In the genomic region with DNA sequence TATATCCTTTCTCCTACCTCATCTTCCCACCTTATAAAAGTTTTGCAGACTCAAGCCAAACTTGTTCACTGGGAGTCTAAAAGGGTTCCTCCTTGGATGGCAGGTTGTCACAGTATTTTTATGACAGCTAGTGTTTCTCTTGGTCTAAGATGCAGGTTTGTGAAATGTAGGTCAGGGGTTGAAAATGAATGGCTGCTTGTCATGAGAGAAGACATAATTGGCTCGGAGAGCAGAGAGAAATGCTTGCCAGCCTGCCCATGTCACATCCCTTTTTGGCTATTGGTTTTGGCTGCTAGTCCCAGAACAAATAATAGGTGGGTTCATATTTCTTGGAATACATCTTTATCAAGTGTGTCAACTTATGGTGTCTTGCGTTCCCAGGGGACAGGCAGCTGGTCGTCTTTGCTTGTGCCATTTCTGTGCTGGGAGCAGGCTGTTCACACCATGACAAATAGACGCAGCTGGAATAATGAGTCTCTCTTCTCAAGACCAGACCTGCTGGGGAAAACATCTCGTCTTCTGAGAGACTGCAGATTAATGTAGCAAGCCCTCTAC, we compare ENCODE assay signal across 16 mouse cellular contexts. TPM values are rescaled to one million over a fixed set of nuclear protein-coding genes. Genes with fewer than 3 reads are reported as not detected.
A peak's percentile ranks its signal among the peaks of the same experiment; 100 is the strongest.
DNase-seq lines count a peak whose midpoint lies in the region; ATAC-seq and TF ChIP-seq lines count a peak whose summit lies in the region.
"Had no signal": no experiment of that assay in that cellular context is flagged by ENCODE, and none has a peak within 500 bp of the region (broad histone marks: within the 10 kb centered on the region; RNA-seq: fewer than 3 reads in every experiment).

No protein-coding gene starts in this region.

- H3K27me3 ChIP-seq in lung, postnatal 0 days (replicated peaks; ENCODE audit: insufficient read depth, low read length) = no peaks in the 10 kb centered on the region
- H3K27me3 ChIP-seq: forebrain, embryonic 13.5 days; hindbrain, embryonic 12.5 days; liver, embryonic 15.5 days; midbrain, embryonic 12.5 days had no signal

- TF ChIP-seq CTCF in lung, postnatal 0 days (IDR thresholded peaks at IDR 0.05) = no peak
- no peak for TF ChIP-seq CTCF in brain, embryonic 14.5 days (IDR thresholded peaks at IDR 0.05; ENCODE audit: borderline replicate concordance, extremely low read depth, insufficient read depth, insufficient read length)

- H3K4me3 ChIP-seq in lung, postnatal 0 days (ENCODE audit: low read depth, low read length) = no peak overlapping the region
- H3K4me3 ChIP-seq: forebrain, embryonic 13.5 days; hindbrain, embryonic 12.5 days; liver, embryonic 15.5 days; midbrain, embryonic 12.5 days had no signal

- H3K4me2 ChIP-seq in lung, postnatal 0 days (replicated peaks; ENCODE audit: low read depth, low read length) = no peak overlapping the region
- H3K4me2 ChIP-seq: forebrain, embryonic 13.5 days; hindbrain, embryonic 12.5 days; liver, embryonic 15.5 days; midbrain, embryonic 12.5 days had no signal

- no peak for TF ChIP-seq EP300 in lung, postnatal 0 days (IDR thresholded peaks at IDR 0.05)

- WGBS in lung, postnatal 0 days = 55% methylated on average over 5 of the region's 5 CpGs

- H3K9me3 ChIP-seq in lung, postnatal 0 days (ENCODE audit: low read length) = no peaks in the 10 kb centered on the region
- H3K9me3 ChIP-seq: forebrain, embryonic 13.5 days; hindbrain, embryonic 12.5 days; liver, embryonic 15.5 days; midbrain, embryonic 12.5 days had no signal

- no peak for ATAC-seq in lung, postnatal 0 days
- ATAC-seq: forebrain, embryonic 13.5 days; intestine, embryonic 16.5 days had no signal

- no peaks in the 10 kb centered on the region for H3K36me3 ChIP-seq in lung, postnatal 0 days (ENCODE audit: insufficient read depth, low read length)
- H3K36me3 ChIP-seq: hindbrain, embryonic 12.5 days; liver, embryonic 15.5 days; midbrain, embryonic 12.5 days had no signal

- H3K4me1 ChIP-seq in lung, postnatal 0 days (ENCODE audit: insufficient read depth, low read depth, low read length) = no peaks in the 10 kb centered on the region
- H3K4me1 ChIP-seq: forebrain, embryonic 13.5 days; hindbrain, embryonic 12.5 days; liver, embryonic 15.5 days; midbrain, embryonic 12.5 days had no signal

- no peak for TF ChIP-seq POLR2A in brain, embryonic 14.5 days (IDR thresholded peaks at IDR 0.05; ENCODE audit: borderline replicate concordance, extremely low read depth, insufficient read depth, insufficient read length, poor library complexity, severe bottlenecking)

- no peak overlapping the region for H3K9ac ChIP-seq in lung, postnatal 0 days (replicated peaks; ENCODE audit: low read depth)
- H3K9ac ChIP-seq: forebrain, embryonic 13.5 days; hindbrain, embryonic 12.5 days; liver, embryonic 15.5 days; midbrain, embryonic 12.5 days had no signal

- intact Hi-C loops in heart, postnatal 10 days (cut with DNase I) = no loop called here

- peak; percentile 22 to 34 for DNase-seq in heart, postnatal 10 days
- DNase-seq in heart, postnatal 4 days = no peak
- DNase-seq in lung, postnatal 0 days (ENCODE audit: low spot score) = peak; percentile 7
- DNase-seq in lung, postnatal 36 days = no peak
- peak; percentile 60 for DNase-seq in brain, embryonic 14.5 days (ENCODE audit: low read depth)
- peak; percentile 44 for DNase-seq in retina, embryonic 14.5 days (ENCODE audit: low spot score)
- no peak for DNase-seq in neural tube, embryonic 10.5 days (ENCODE audit: extremely low spot score, low spot score)
- DNase-seq: cerebellum, adult 2 months; heart, adult 11 months; layer of hippocampus, postnatal 36 days had no signal

- no peak overlapping the region for H3K27ac ChIP-seq in lung, postnatal 0 days (ENCODE audit: low read length)
- H3K27ac ChIP-seq: forebrain, embryonic 13.5 days; hindbrain, embryonic 12.5 days; liver, embryonic 15.5 days; macrophage; midbrain, embryonic 12.5 days had no signal

RNA-seq across cellular contexts. Expression of a gene that starts 35.2 kb away (rescaled TPM):
- 100 to 1,000 TPM; 152 to 156 TPM for total RNA-seq in heart, postnatal 10 days (2021)
- 100 to 1,000 TPM; 133 to 135 TPM for total RNA-seq in heart, postnatal 4 days (2021)
- polyA plus RNA-seq in lung, postnatal 0 days (2015; fragmentation: Nextera tagmentation; extraction: Ambion mirVana) = 102 and 109 TPM in 2 replicates
- 81.0 and 100 TPM in 2 replicates for polyA plus RNA-seq in brain, embryonic 14.5 days (2012; rRNA removed)

Comparison
In these comparisons a context has a peak if more than half of its experiments do, and no peak if none do; other contexts are left out.
1. DNase-seq: peak in heart, postnatal 10 days (2 of 2), lung, postnatal 0 days (single experiment), brain, embryonic 14.5 days (single experiment) and retina, embryonic 14.5 days (single experiment); none in heart, postnatal 4 days (single experiment), lung, postnatal 36 days (single experiment) and neural tube, embryonic 10.5 days (single experiment).